Mouse (Mus musculus) midbrain, postnatal 0 days (tissue): ENCODE measurements around the gene Cbwd1. TPM values are rescaled to one million over a fixed set of nuclear protein-coding genes. Genes with fewer than 3 reads are reported as not detected.
A peak's percentile ranks its signal among the peaks of the same experiment; 100 is the strongest.
"Not testable (repeated sequence)": the region's sequence is repeated elsewhere in the genome, so short reads cannot be mapped to it uniquely, and the experiment has no call there.

ENCODE experiments used
- ATAC-seq: fragments of 200-750 bp; cut with Nextera tagmentation; 2 replicates; pipeline ENCODE4 v1.8.0; 2017; ENCODE audit warnings: moderate number of reproducible peaks, mild to moderate bottlenecking, moderate TSS enrichment, moderate library complexity; ENCODE audit not compliant: low FRiP score
- DNase-seq: peaks from one replicate; pipeline ENCODE4 v3.0.0-alpha.2; 2015; ENCODE audit warnings: low spot score
- H3K27ac ChIP-seq: fragments of 300-500 bp; sonication (generic); 2 replicates; pipeline ENCODE4 v1.5.1; 2014; ENCODE audit warnings: low read depth, mild to moderate bottlenecking, low read length, mixed read lengths
- H3K27me3 ChIP-seq: fragments of 300-500 bp; sonication (generic); 2 replicates; pipeline ENCODE4 v1.6.1; 2014; ENCODE audit warnings: low read length, control low read depth, mixed read lengths; ENCODE audit not compliant: insufficient read depth
- H3K36me3 ChIP-seq: fragments of 300-500 bp; sonication (generic); 2 replicates; pipeline ENCODE4 v1.6.1; 2014; ENCODE audit warnings: low read length, control low read depth, mixed read lengths; ENCODE audit not compliant: insufficient read depth
- H3K4me1 ChIP-seq: fragments of 300-500 bp; sonication (generic); 2 replicates; pipeline ENCODE4 v1.6.1; 2014; ENCODE audit warnings: mild to moderate bottlenecking, control low read depth, antibody characterized with exemption, low read length, mixed read lengths; ENCODE audit not compliant: insufficient read depth
- H3K4me2 ChIP-seq: fragments of 300-500 bp; sonication (generic); 2 replicates; pipeline ENCODE4 v1.6.1; 2014; ENCODE audit warnings: low read depth, mild to moderate bottlenecking, low read length, mixed read lengths; ENCODE audit not compliant: poor library complexity, severe bottlenecking
- H3K4me3 ChIP-seq: fragments of 300-500 bp; sonication (generic); 2 replicates; pipeline ENCODE4 v1.5.1; 2014; ENCODE audit warnings: low read depth, mild to moderate bottlenecking, low read length, moderate library complexity
- H3K9ac ChIP-seq: fragments of 300-500 bp; sonication (generic); replicated peaks from 2 replicates; pipeline ENCODE4 v1.6.1; 2014; ENCODE audit warnings: mild to moderate bottlenecking, low read length, moderate library complexity, mixed read lengths; ENCODE audit not compliant: poor library complexity, severe bottlenecking
- H3K9me3 ChIP-seq: fragments of 300-500 bp; sonication (generic); 2 replicates; pipeline ENCODE4 v1.6.1; 2016; ENCODE audit warnings: low read length, control low read depth
- CTCF ChIP-seq: IDR thresholded peaks from 2 replicates; pipeline ENCODE4 v1.5.1; 2016; ENCODE audit warnings: antibody characterized with exemption, mild to moderate bottlenecking
- WGBS: fragments of 180-500 bp; shearing (Covaris S2); extraction: QIAGEN DNeasy Blood & Tissue Kit; methylation state at CpG from one replicate; pipeline ENCODE4 v1.1.7; 2014; 5-methylcytosine and 5-hydroxymethylcytosine counted together
- polyA plus RNA-seq: library from polyadenylated mRNA; unstranded; fragments of >200 nt; fragmentation: Nextera tagmentation; extraction: Ambion mirVana; gene quantifications from 2 replicates; pipeline ENCODE4 v1.2.1, GENCODE M21; 2015
- total RNA-seq: library from RNA; depleted of rRNA; stranded (reverse); fragments of >200 nt; gene quantifications from 2 replicates; pipeline ENCODE4 v1.2.3, GENCODE M21; 2014

Gene Cbwd1
- total and polyA plus RNA-seq, 2 experiments from 2014 or later: 6.8 to 11.7 TPM

DNA sequence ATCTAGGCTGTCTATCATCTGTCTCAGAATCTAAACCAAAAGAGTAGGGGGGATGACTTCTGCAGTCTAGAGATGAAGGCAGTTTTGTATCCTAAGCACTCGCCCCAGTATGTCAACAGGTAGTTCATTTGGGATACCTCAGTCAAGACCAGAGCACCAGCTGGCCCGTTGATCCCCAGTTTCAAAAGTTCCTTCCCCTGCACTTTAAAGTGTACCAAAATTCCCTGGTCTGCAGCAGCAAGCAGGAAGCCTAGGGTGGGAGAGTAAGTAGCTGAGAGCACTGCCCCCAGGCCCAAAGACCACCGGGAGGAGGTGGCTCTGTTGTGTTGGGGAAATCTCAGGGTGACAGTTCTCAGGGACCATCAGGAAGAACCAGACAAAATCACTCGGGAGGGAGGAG, 64.9 kb downstream of the Cbwd1 start:
- Histone ChIP-seq H3K4me2 (no peak overlapping the region), H3K36me3 (no peaks in the 10 kb centered on the region), H3K4me3 (no peak overlapping the region), H3K4me1 (peaks cover 10% of the 10 kb centered on the region; the same call in 1 of the 2 replicates), H3K9me3 (no peaks in the 10 kb centered on the region), H3K27me3 (peaks cover 48% of the 10 kb centered on the region), H3K9ac (no peak overlapping the region), H3K27ac (no peak overlapping the region)
- 30% methylated on average over 4 of the region's 4 CpGs for WGBS
- TF ChIP-seq CTCF: no peak
- no peak for DNase-seq
- ATAC-seq: no peak

DNA sequence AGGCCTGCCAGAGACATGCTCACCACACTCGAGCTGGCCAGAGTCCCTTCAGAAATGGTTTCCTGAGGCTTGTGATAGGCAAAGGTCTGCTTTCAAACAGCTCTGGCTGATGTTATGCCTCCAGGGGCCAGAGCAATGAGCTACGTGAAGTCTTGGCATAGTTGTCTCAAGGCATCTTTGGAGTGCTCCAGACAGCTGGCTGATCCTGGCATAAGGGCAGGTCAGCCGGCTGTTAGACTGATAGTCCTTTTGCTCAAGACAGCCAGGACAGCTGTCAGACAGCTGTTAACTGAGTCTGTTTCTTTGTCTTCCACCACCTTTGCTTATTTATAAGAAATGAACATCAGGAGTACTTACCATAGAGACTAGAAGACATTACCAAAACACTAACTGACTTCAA, 74.5 kb downstream of the Cbwd1 start:
- no peak overlapping the region for H3K9ac ChIP-seq
- 84% methylated on average over 3 of the region's 3 CpGs for WGBS
- ATAC-seq (no peak), DNase-seq (no peak)
- no peak for TF ChIP-seq CTCF
- no peaks in the 10 kb centered on the region; the same call in 1 of the 2 replicates for H3K4me1 ChIP-seq
- H3K27me3 ChIP-seq: no peaks in the 10 kb centered on the region
- H3K4me3 ChIP-seq: no peak overlapping the region
- H3K27ac ChIP-seq: no peak overlapping the region
- H3K36me3 ChIP-seq: no peaks in the 10 kb centered on the region
- H3K4me2 ChIP-seq: no peak overlapping the region
- H3K9me3 ChIP-seq: no peaks in the 10 kb centered on the region

DNA sequence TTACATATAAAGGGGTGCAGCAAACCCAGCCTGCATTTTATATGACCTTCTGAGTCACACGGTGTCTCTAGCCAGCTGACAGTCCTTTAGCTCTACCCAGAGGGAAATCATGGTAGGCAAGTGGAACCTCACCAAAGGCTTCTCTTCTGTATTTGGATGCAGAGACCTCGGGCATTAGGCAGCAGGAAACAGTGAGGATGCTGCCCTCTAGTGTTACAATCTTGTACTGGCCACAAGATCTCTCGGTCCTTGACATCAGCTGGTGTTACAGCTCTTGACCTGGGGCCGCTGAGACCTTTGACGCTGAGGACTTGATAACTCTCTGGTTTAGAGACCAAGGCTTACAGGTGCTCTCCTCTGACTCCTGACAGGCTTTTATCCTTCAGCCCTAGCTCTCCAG, 75.9 kb downstream of the Cbwd1 start:
- Histone ChIP-seq H3K27ac (no peak overlapping the region), H3K4me2 (no peak overlapping the region), H3K4me1 (no peaks in the 10 kb centered on the region; the same call in 1 of the 2 replicates), H3K9ac (no peak overlapping the region), H3K36me3 (no peaks in the 10 kb centered on the region), H3K4me3 (no peak overlapping the region), H3K9me3 (no peaks in the 10 kb centered on the region), H3K27me3 (no peaks in the 10 kb centered on the region)
- peak; percentile 92 for TF ChIP-seq CTCF
- ATAC-seq: no peak
- DNase-seq: peak; percentile 72
- WGBS: 7% methylated on average over 5 of the region's 5 CpGs

DNA sequence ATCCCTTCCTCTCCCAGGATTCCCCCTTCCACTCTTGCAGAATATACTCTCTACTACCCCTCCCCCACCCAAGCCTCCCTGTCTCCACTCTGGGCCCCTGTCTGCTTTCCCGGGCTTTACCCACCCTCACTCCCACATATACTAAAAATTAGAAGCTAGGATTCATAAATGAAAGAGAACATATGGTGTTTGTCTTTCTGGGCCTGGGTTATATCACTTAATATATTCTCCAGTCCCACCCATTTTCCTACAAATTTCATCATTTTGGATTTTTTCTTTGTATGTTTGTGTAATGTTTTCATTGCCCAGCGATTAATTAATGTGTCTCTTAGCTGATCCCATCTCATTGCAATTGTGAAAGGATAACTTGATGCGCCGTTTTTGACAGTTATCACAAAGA, 80.2 kb downstream of the Cbwd1 start:
- WGBS: 61% methylated on average over 4 of the region's 4 CpGs
- no peaks in the 10 kb centered on the region for H3K9me3 ChIP-seq
- no peak for DNase-seq
- H3K36me3 ChIP-seq: no peaks in the 10 kb centered on the region
- H3K4me3 ChIP-seq: no peak overlapping the region
- no peak for ATAC-seq
- H3K9ac ChIP-seq: no peak overlapping the region
- TF ChIP-seq CTCF: no peak
- no peak overlapping the region for H3K27ac ChIP-seq
- no peak overlapping the region for H3K4me2 ChIP-seq
- no peaks in the 10 kb centered on the region for H3K27me3 ChIP-seq
- no peaks in the 10 kb centered on the region; the same call in 1 of the 2 replicates for H3K4me1 ChIP-seq

DNA sequence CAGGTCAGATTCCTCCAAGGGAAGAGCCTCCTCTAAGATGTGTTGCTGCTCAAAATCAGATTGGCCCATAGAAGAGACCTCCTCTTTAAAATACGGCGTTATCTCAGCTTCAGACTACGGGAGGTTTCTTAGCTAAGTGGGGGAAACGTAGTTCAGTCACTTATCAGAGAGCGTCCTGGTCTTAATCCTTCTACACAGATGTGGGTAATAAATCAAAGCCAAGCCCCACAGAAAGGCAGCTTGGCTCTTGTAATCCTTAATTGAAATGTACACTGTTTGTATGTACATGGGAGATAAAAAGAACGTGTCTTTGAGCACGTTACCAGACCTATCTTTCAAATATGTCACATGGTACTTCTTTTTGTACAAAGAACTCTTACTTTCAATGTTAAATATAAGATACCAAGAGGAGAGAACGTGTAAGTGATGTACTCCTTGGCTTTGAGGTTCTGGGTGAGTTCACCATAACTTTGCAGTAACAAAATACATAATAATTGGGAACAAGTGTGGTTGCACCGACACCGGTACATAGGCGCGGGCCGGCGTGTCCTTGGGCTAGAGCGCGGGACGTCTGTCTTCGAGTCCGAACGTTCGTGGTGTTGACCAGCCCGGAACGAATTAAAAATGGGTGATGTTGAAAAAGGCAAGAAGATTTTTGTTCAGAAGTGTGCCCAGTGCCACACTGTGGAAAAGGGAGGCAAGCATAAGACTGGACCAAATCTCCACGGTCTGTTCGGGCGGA, 86.1 kb downstream of the Cbwd1 start, which contains the start of gene Gm10053:
Gene Gm10053, plus strand, starts transcription at position 558 of the 742 bp plus-strand sequence.
- H3K27me3 ChIP-seq, H3K27ac ChIP-seq, ATAC-seq, H3K4me2 ChIP-seq, DNase-seq, H3K4me3 ChIP-seq, H3K9ac ChIP-seq, H3K4me1 ChIP-seq, H3K36me3 ChIP-seq, H3K9me3 ChIP-seq: not testable (repeated sequence)
- 81% methylated on average over 23 of the region's 26 CpGs for WGBS

DNA sequence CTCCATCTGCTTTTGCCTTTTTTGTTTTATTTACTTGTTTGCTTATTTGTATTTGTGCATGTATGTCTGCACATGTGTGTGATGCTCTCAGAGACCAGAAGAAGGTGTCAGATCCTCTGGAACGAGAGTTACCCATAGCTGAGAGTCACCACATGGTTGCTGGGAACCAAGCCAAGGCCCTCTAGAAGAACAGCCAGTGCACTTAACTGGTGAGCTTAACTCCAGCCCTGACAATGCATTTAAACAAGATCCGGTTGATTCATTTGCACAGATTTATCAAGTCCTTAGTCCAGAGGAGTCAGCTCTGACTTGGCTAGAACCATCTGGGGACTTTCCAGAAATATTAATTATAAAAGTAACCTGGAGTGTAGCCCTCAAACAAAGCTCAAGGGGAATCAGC, 87.5 kb downstream of the Cbwd1 start:
- H3K4me1 ChIP-seq: no peaks in the 10 kb centered on the region
- 63% methylated on average over 2 of the region's 2 CpGs for WGBS

More for the DNA sequence above, 87.5 kb downstream of the Cbwd1 start:
- no peak for TF ChIP-seq CTCF
- no peak overlapping the region for H3K27ac ChIP-seq
- no peaks in the 10 kb centered on the region for H3K9me3 ChIP-seq
- no peak for ATAC-seq
- no peak overlapping the region for H3K4me2 ChIP-seq
- no peak overlapping the region for H3K4me3 ChIP-seq
- 0 out of 2 replicates have a peak, but pooled peaks cover 3% of the 10 kb centered on the region for H3K27me3 ChIP-seq
- H3K36me3 ChIP-seq: no peaks in the 10 kb centered on the region
- no peak overlapping the region for H3K9ac ChIP-seq
- no peak for DNase-seq
